Mouse (Mus musculus) T-helper 2 cell (primary cell): ENCODE measurements at regions not wholly inside any gene's neighbourhood (a gene's known extent, or its start where the extent isn't known, plus 50 kb on each side); places are given as distances from the start of the nearest gene placed in this dataset.

Source experiments
- in situ Hi-C: fragments of 300-600 bp; cut with MboI, MseI; formaldehyde crosslinking; loops from one replicate; pipeline ENCODE4 v1.15.1; 2025; ENCODE audit warnings: high pct_unique_total_duplicates

- in situ Hi-C loops, result loop anchor here (10.0 kb wide), 1 partner anchor 96 kb away; no protein-coding TSS in a partner anchor
Observed at GRCm38 (mm10) chr6:51161149-51161548, 271.3 kb upstream of the Nfe2l3 start.

DNA sequence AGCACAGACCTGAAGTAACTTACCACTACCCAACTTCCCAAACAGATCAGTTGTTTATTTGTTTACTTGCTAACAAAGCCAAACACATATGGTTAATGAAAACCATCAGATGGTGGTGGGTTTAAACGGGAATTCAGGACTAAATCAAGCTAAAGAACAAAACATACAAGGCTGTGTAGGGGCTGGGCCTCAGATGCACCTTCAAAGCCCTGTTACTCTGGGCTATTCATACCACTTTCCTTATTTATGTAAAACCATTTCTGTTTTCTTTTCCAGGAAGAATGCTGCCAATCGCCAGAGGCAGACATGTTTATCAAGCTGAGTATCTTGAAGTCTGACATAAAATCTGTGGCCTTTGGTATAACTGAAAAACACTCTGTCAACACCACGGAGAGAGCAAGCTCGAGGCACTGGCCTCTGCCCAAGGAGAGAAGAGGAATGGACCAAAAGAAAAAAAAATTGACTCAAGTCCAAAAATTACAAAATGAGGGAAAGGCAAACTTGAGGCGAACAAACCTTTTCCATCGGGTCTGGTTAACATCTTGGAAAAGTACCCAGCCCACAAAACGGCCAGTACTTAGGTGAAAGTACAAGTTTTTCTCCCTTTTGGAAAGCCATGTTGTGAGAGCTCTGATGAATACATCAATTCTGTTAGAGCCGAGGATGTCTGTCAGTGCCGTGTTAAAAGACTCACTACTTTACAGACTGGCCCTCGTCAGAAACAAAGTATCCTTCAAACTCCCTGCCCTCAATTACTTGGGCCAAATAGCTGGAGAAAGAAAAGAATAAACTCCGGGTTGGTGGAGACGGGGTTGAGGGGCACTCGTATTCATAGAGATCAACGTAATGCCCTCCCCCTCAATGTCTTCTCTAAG, 270.0 kb upstream of the Nfe2l3 start:
- in situ Hi-C loops, result loop anchor here (10.0 kb wide), 1 partner anchor 98 kb away; no protein-coding TSS in a partner anchor

- in situ Hi-C loops, result loop anchor here (10.0 kb wide), 1 partner anchor 98 kb away; no protein-coding TSS in a partner anchor
Observed at GRCm38 (mm10) chr6:51163266-51163665, 269.2 kb upstream of the Nfe2l3 start.

GRCm38 (mm10) chr6:51163882-51164281, 268.6 kb upstream of the Nfe2l3 start:
- in situ Hi-C loops, result loop anchor here (10.0 kb wide), 1 partner anchor 99 kb away; no protein-coding TSS in a partner anchor

GRCm38 (mm10) chr6:51167028-51167427, 265.4 kb upstream of the Nfe2l3 start:
- in situ Hi-C loops, result loop anchor here (5.0 to 10.0 kb wide), 2 partner anchors 102 to 230 kb away; no protein-coding TSS in a partner anchor

DNA sequence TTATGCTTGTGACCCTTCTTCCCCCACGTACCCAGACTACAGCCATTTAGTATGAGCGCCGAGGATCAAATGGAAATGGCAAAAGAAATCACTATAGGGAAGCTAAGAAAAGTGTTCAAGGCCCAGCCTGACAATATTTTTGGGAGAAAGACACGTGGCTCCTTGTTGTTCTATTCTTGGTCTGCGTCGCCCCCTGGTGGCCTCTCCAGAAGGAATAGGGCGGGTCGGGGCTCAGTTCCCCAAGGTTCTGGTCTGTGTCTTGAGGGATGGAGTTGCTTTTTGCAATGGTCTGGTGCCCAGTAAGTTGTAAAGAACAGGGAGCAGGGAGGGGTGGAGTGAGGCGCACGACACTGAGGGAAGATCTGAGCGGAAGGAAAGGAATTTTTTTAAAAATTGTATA, 264.4 kb upstream of the Nfe2l3 start:
- in situ Hi-C loops, result loop anchor here (5.0 to 10.0 kb wide), 2 partner anchors 103 to 231 kb away; no protein-coding TSS in a partner anchor

DNA sequence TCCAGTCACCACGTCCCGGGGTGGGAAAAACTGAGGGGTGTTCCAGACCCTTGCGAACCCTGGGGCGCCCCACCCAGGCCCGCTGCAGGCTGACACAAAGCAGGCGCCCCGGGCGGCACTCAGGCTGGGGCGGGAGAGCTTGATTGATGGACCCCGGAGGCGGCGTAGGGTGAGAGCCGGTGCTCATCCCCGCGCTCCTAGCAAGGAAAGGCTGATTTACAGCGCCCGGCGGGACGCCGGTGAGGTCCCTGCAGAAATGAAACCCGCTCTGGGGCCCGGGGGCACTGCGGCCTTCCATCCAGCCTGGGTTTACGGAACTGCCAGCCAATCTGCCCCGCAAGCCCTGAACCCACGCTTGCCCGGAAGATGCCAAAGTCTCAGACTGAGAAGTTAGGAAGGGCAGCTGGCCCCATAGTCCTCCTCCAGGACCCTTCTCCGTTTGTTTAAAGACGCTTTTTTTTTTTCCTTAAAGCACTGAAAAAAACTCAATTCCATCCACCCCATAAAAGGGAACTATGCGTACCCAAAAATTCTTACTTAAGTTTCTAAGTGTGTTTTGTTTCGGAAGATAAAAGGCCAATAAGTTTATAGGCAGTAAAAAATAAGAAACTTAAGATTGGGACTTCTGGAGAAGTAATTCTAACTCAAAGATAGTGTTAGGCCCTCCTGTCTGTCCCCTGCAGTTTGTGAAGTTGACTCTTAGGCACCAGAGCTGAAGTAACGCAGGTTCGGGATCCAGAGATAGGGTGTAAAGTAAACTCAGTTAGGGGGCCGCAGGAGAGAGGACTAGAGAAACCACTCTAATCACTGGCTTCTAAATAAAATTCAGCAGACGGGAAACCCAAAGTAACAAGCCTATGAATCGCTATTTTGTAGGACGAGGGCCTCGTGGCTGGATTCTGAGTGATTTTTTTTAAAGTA, 263.4 kb upstream of the Nfe2l3 start:
- in situ Hi-C loops, result loop anchor here (5.0 to 10.0 kb wide), 2 partner anchors 104 to 232 kb away; no protein-coding TSS in a partner anchor

GRCm38 (mm10) chr6:51169971-51170411, 262.5 kb upstream of the Nfe2l3 start:
- in situ Hi-C loops, result loop anchor here (5.0 to 10.0 kb wide), 3 partner anchors 105 to 1065 kb away; partner anchors contain the start of gene Hoxa9

GRCm38 (mm10) chr6:51170414-51170813, 262.1 kb upstream of the Nfe2l3 start:
- in situ Hi-C loops, result loop anchor here (10.0 kb wide), 1 partner anchor 1064 kb away; the partner anchor contains the start of gene Hoxa9

DNA sequence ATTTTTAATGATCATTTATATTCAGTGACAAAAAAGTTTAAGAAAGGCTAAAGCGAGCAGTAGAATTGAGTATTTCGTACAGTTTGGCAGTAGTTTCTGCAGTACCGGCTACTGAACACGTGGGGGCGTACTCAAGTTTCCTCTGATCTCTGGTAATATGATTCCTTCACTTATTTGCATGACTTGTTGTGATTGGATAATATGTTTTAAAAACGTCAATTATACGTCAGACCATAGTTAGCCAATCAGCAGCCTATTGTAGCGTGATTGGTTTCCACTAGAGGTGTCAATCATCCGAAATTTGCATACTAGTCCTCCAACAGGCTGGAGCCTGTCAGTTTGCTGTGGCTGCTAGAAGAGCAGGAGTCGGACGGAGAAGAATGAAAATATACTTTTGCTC, 261.6 kb upstream of the Nfe2l3 start:
- in situ Hi-C loops, result loop anchor here (10.0 kb wide), 1 partner anchor 1064 kb away; the partner anchor contains the start of gene Hoxa9

DNA sequence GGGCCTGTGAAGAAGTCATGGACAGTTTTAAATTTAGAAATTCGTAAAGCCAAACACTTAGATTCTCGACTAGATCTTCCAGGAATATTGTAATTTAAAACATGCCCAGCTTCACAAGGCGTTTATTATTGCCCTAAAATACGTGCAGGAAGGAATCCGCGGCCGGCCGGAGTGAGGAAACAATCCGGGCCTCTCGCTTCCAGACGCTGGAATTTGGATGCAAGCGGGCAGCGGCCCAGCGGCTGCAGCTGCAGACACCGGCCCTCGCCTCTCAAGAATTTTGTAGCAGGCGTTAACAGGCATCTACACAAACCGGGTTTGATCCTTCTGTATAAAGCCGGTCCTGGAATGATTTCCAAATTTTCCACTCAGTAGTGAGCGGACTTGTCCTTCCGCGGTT, 260.7 kb upstream of the Nfe2l3 start:
- in situ Hi-C loops, result loop anchor here (10.0 kb wide), 1 partner anchor 1063 kb away; the partner anchor contains the start of gene Hoxa9

DNA sequence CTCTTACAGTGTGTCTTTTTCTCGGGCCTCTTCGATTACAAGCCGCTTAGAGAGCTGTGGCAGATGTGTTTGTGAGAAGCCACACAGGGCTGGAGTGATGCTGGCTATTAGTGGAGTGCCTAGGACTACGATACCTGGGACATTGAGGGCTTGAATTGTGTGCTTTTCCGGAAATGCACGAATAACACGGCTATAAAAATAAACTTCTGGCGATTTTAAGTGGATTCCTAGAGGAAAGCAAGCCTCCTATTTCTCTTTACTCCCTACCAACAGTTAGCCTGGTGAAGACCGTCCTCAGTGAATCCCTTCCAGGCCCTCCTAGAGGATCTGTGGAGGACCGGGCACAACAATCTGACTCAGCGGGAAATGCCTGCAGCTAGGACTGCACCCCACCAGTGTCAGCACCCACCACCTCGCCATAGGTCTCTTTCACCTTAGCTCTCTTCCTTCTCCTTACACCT, 260.1 kb upstream of the Nfe2l3 start:
- in situ Hi-C loops, result loop anchor here (10.0 kb wide), 1 partner anchor 1062 kb away; the partner anchor contains the start of gene Hoxa9

DNA sequence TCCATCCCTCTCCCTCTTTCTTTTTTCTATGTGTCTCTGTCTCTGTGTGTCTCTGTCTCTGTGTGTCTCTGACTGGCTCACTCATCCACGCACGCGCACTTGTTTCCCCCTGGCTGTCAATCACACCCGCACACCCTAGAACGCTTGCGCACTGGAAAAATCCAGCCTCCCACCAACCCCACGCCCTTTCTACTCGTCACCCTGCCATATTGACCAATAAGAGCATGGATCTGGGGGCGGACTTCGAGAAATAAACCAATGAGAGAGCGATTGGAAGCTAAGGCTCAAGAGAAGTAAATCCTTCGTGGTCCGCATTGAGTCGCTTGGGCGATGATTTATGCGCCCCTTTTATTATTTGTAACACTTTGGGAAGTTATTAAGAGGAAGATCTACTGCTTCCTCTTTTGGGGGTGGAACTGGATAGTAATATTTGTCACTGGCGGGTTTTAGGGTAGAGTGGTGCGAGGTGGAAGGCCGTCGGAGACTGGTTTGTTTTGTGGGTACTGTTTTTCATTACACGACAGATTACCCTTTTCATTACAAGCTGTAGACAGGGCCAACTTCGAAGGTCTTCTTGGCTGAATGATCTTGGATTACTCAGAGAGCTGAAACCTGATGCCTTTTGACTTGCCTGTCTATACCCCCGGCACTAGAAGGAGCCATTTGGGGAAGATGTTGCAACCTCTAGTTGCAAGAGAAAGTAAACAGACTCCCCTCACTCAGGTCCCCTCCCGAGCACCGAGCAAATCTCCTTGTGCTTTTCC, 259.4 kb upstream of the Nfe2l3 start:
- in situ Hi-C loops, result loop anchor here (10.0 kb wide), 1 partner anchor 1062 kb away; the partner anchor contains the start of gene Hoxa9

DNA sequence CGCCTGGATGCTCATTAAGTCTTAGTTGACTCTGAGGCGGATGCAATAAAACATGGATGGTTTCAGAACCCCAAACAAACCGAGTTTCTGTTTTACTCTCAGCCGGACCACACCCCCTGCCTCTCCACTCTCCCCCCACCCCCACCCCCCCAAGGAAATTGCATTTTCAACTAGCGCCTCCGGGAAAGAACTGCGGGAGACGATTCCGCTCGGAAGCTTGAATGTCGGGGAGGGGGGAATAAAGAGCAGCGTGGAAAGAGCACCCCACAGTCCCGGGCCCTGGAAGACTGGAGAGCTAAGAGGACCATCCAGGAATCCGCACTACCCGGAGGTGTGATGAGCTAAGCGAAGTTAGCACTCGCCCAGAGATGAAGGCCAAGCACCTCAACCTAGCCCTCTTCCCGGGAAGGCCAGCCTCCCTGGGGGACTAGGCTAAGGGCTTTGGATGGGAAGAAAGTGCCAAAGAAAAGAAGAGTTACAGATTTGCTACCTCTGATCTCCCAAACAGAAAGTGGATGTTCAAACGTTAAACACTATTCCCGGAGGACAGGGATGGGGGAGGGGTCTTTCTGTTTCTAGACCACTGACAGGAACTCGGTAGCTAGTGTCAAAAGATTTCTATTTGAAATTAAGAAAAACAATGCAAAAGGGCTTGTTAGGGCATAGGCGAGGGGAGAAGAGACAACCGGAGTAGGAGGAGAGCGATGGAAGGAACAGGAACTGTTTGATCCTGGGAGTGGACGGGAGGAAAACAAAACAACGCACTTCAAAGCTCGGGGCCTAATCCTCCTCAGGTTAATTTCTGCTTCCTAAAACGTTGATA, 258.6 kb upstream of the Nfe2l3 start:
- in situ Hi-C loops, result loop anchor here (10.0 kb wide), 1 partner anchor 1061 kb away; the partner anchor contains the start of gene Hoxa9

DNA sequence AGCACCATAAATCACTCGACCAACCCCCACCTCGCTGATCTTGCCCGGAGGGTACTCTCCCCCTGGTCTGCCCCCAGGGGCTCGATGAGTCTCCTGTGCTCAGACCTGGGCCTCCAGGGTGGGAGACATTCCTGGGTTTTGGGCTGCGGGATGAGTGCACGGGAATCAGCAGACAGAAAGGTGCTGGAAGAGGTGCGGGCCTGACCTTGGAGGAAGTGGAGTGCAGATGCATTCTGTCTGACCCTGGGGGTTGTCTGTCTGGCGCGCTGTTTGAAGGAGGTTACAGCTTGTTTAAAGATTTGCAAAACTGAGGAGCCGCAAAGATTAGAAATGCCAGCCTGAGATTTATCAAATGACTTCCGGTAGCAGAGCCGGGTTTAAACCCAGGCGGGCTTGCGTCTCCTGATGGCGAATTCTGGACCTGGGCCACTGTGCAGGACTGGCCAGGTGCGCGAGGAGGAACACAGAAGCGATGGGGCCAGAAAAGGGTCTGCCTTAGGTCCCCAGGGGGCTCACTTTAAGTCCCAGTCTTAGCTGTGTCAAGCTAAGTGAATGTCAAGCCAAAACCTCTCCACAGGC, 257.9 kb upstream of the Nfe2l3 start:
- in situ Hi-C loops, result loop anchor here (10.0 kb wide), 1 partner anchor 1060 kb away; the partner anchor contains the start of gene Hoxa9

DNA sequence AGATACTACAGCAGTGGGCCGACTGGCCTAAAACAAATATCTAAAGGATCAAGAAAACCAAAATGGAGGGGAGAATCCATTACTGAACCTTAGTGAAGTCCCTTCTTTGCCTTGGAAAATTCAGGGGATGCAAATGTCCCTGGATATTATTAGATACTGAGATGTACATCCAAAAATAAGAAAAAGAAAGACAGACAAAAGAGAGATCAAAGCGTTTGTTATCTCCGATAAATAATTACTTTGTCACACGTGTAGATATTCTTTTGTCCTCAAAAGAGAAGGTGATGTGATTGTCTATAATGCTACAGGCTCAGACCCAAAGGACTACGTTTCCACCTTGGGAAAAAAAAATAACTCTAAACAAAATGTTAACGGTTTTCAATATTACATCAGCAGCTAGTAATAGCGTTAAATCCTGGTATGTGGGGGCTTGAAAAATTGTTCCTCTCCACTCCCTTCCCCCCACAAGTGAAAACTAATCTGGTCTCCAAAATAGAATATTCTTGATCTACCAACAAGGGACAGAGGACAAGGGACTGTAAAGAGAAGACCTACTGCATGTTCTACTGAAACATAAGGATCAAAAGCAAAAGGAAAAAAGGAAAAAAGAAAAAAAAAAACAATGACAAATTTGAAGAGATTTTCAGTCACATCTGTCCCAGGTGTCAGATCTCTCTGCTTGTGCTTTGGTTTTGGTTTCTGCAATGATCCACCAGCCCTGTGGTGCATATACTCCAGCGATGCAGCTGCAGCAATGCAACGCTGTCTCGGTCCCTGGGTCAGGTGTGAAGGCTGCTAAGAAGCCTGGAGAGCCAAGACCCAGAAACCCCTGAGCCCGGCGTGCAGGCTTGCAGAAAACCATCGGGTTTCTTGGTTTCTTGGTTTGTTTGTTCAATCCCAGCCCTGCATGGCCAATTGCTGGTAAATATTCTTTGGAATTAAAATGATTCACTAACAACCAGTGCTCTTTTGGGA, 256.6 kb upstream of the Nfe2l3 start:
- in situ Hi-C loops, result loop anchor here (10.0 kb wide), 1 partner anchor 1059 kb away; the partner anchor contains the start of gene Hoxa9

DNA sequence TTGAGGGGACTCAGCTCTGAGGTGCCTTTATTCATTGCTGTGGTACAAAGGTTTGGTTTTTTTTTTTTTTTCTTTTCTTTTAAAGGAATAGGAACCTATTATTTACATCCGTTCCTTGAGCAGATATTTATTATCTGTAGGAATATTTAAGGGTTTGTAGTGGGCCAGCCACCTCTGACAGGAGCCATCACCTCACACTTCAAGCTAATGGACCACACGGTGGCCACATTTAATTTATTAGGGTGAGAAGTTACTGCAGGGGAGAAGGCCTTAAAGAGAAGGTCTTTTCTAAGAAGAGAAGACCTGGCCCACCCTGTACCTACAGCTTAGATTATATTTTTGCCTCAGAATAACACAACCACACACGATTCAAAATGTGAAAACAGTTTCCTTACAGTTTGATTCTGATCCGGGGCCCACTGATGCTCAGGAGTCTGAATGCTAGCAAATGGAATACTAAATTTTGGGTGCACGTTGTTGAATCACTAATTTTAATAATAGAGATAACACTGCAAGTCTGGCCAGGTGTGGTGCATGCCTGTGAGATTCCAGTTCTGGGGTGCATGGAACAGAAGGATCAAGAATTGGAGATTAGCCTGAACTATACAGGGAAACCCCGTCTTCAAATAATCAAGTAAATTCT, 255.6 kb upstream of the Nfe2l3 start:
- in situ Hi-C loops, result loop anchor here (10.0 kb wide), 1 partner anchor 1058 kb away; the partner anchor contains the start of gene Hoxa9
